Mouse (Mus musculus) CH12.LX (cell line): Measurements from ENCODE around the gene Ergic1.

Source experiments
- E2F4 ChIP-seq: IDR thresholded peaks from 2 replicates; pipeline ENCODE4 v1.6.1; 2011; ENCODE audit warnings: low read depth, low read length, improper control_type of control experiment; ENCODE audit not compliant: insufficient replicate concordance
- MYC ChIP-seq: IDR thresholded peaks from 2 replicates; pipeline ENCODE4 v1.6.1; 2011; ENCODE audit warnings: low read depth, mild to moderate bottlenecking, improper control_type of control experiment, low read length
- POLR2A ChIP-seq: IDR thresholded peaks from 2 replicates; pipeline ENCODE4 v1.6.1; 2011; ENCODE audit warnings: low read depth, mild to moderate bottlenecking, improper control_type of control experiment, low read length
- POLR2AphosphoS2 ChIP-seq: IDR thresholded peaks from 2 replicates; pipeline ENCODE4 v1.6.1; 2011; ENCODE audit warnings: low read depth, low read length, improper control_type of control experiment
- SMC3 ChIP-seq: IDR thresholded peaks from 2 replicates; pipeline ENCODE4 v1.6.1; 2011; ENCODE audit warnings: low read depth, low read length, improper control_type of control experiment
- ZNF384 ChIP-seq: IDR thresholded peaks from 2 replicates; pipeline ENCODE4 v1.6.1; 2012; ENCODE audit warnings: low read depth, low read length, improper control_type of control experiment, inconsistent platforms

GRCm38 (mm10) chr17:26569594-26570350, 8.5 kb downstream of the Ergic1 start:
- TF ChIP-seq E2F4 (no peak), POLR2A (no peak), ZNF384 (no peak), MYC (no peak), SMC3 (no peak), POLR2AphosphoS2 (no peak)
